Mouse (Mus musculus) erythroblast, adult 5-6 weeks (primary cell): ENCODE measurements around the gene Fads6. TPM values are rescaled to one million over a fixed set of nuclear protein-coding genes. Genes with fewer than 3 reads are reported as not detected.

Experiments
- ATAC-seq: replicated peaks from 2 replicates; pipeline ENCODE4 v1.8.0; 2016; ENCODE audit warnings: moderate number of reproducible peaks, mild to moderate bottlenecking, moderate TSS enrichment, inconsistent platforms; ENCODE audit not compliant: poor library complexity, low FRiP score, severe bottlenecking
- total RNA-seq, 2 experiments: library from RNA; stranded (forward) in 1 of 2; stranded (reverse) in 1 of 2; fragments of 150-400 nt in 1 of 2; fragments of 200-764, 138-1000 nt in 1 of 2; gene quantifications; 2 replicates each; pipeline versions ENCODE4 v1.2.3 to v1.2.4; 2015 to 2017; ENCODE audit warnings: low replicate concordance in 2 of 2

Gene Fads6
- total RNA-seq (2015; ENCODE audit: low replicate concordance) (0.21 TPM in 1 of 2 replicates, not detected in the other), total RNA-seq (2017; ENCODE audit: low replicate concordance) (0.26 and 0.84 TPM in 2 replicates)

DNA sequence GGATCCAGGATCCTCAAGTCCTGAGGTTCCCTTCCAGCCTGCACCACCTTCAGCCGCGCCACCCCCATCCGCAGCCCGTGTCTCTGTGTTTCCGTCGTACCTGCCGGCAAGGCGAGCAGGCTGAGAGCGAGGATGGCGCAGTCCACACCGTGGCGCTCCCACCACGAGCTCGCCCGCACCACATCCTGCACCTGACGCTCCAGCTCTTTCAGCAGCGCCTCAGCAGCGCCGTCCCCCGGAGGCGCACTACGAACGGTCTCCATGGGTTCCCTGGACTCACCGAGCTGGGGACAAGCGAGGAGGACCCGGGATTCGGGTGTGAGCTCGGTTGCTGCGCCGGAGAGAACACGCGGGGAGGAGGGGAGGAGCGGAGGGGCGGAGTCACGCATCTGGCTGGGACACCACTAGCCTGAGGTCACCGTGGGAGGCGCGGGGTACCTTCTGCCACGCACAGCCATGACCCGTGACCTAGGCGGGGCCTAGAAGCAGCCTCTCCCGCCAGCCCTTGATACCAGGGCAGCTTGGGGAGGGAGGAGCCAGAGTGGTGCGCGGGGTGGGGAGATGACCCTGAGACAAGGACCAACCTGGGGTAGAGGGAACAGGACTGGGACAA, at the start of gene Fads6:
Gene Fads6 (minus strand): TSS at position 450 of the 613 bp plus-strand sequence.
- 0 out of 2 replicates have a peak, but pooled peaks have one; percentile 28 for ATAC-seq

DNA sequence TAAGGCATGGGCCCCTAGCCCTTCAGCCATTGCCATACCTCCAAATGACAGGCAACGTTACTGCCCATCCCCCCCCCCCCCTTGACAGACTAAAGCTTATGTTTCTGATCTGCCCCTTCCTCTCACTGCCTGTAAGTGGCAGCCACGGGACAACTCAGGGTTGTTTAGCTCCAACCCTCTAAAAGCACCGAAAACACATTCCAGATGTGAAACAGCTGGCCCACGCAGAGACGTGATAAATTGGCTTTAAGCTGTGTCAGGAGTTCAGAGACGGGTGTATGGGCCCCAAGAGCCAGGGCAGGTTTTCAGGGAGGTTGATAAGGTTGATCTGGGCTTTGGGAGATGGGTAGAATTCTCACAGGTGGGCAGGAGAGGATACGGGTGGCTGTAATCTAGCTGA, 48.1 kb upstream of the Fads6 start:
- ATAC-seq = no peak

- ATAC-seq = no peak
Measured at GRCm38 (mm10) chr11:115344967-115345366, 47.5 kb upstream of the Fads6 start.

GRCm38 (mm10) chr11:115341866-115342265, 44.4 kb upstream of the Fads6 start:
- ATAC-seq = no peak

DNA sequence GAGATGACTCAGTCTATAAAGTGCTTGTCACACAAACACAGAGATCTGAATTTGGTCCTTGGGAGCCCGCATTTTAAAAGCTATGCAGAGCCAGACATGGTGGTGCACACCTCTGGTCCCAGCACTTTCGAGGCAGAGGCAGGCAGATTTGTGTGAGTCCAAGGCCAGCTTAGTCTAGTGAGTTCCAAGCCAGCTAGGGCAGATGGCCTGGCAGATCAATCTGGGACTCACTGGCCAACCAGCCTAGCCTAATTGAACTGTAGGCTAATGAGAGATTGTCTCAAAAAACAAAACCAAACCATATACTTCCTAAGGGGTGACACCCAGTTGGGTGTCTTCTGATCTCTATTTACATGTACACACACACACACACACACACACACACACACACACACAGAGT, 43.8 kb upstream of the Fads6 start:
- ATAC-seq = no peak

DNA sequence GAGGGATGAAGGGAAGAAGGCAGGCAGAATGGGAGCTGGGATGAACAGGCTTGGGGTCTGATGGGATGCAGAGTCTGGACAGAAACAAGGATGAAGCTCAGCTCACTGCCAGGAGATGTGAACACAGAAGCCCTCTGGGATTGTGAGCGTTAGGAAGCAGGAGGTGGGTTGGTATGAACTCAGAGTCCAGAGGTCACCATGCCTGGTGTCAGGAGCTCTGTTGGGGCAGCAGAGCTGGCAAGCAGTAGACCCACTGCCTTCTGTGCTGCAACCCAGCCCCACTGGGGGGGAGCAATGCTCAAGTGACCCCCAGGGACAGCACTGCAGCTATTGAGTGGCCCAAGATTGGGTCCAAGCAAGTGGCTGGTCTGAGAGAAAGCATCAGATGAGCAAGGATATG, 40.4 kb upstream of the Fads6 start:
- ATAC-seq = no peak

DNA sequence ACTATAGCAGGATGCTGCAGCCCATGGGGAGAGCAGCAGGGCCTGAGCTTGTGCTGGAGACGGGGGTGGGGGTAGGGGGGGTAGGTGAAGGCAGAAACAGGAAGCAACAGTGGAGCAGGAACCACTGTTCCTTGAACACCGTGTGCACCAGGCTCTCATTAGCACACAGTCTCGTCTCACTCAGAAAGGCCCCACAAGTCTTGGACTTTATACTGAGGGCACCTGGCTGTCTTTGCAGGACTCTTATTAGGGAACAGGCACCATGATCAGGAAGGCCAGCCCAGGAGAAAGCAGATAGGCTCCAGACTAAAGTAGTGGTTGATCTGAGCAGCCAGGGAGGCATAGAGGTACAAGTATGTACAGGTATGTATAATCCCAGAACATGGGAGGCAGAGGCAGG, 39.9 kb upstream of the Fads6 start:
- ATAC-seq = no peak

GRCm38 (mm10) chr11:115336115-115336514, 38.7 kb upstream of the Fads6 start:
- ATAC-seq = no peak

- ATAC-seq = no peak
Measured at GRCm38 (mm10) chr11:115335223-115335622, 37.8 kb upstream of the Fads6 start.

DNA sequence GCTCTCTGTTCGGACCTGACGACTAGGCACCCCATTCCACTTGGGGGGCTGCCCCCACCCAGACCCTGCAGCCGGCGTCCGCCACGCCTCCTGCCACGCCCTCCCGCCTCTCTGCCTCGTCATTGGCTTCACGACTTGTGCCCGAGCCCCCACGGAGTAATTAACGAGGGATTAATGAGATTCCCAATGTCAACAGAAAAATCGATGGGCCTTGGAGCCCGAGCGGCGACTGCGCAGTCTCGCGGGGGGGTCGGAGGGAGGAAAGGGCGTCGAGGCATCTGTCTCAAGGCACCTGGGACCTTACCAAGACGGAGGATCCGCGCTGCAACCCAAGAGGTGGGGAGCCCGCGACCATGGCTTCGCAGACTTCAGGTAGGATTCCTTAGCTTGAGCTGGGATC, 37.1 kb upstream of the Fads6 start, which contains the start of gene Otop3:
Gene Otop3 (plus strand): TSS at position 201 of the 400 bp plus-strand sequence.
- ATAC-seq = no peak

DNA sequence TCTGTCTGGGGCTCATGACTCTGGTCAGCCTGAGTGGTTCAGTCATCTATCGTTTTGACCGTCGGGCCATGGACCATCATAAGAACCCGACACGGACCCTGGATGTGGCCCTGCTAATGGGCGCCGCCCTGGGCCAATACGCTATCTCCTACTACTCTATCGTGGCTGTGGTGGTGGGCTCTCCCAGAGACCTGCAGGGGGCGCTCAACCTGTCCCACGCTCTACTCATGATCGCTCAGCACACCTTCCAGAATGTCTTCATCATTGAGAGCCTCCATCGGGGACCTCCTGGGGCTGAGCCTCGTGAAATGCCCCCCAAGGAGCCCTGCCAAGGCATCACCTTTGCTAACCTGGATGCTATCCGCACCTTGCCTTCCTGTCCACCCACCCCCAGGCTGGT, 31.9 kb upstream of the Fads6 start:
- ATAC-seq = no peak

GRCm38 (mm10) chr11:115326730-115327129, 29.3 kb upstream of the Fads6 start:
- no peak for ATAC-seq

GRCm38 (mm10) chr11:115323354-115323753, 25.9 kb upstream of the Fads6 start:
- ATAC-seq = no peak

DNA sequence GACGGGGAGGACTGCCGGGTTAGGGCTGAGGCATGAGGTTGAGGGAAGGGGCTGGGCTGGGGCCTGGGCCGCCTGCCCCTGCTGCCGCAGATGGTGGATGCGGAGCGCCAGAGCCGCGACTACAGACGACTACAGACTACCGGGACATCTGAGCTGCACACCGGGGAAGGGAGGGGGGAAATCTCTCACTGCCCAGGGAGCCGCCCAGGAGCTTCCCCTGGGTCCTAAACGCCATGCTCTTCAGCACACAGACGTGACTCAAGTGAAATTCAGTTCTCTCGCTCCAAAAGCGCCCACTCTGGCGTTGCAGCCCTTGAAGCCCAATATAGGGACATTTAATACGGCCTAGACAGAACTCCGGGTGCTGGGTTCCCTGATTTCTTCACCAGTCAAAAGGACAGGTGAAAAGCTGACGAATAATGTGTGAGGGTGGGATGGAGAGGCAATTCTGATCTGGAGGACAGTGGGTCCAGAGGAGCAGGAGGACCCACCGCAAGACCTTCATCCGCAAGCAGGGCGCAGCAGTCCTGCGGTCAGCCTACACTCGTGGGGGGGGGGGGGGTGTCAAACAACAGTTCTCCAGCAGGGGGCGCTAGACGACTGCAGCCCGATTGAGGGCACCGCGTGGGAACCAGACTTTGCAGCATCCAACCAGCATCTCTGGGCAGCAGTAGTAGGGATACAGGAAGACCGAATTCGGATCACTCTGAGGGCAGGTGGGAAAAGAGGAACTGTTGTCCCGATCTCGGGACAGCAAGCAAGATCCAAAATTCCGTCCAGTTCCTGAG, 24.6 kb upstream of the Fads6 start, which contains the start of gene Ush1g:
Gene Ush1g (minus strand): TSS at position 136 of the 788 bp plus-strand sequence.
- ATAC-seq = peak; percentile 45; the same call in 1 of the 2 replicates

- ATAC-seq = no peak
Measured at GRCm38 (mm10) chr11:115319704-115320383, 22.4 kb upstream of the Fads6 start.

DNA sequence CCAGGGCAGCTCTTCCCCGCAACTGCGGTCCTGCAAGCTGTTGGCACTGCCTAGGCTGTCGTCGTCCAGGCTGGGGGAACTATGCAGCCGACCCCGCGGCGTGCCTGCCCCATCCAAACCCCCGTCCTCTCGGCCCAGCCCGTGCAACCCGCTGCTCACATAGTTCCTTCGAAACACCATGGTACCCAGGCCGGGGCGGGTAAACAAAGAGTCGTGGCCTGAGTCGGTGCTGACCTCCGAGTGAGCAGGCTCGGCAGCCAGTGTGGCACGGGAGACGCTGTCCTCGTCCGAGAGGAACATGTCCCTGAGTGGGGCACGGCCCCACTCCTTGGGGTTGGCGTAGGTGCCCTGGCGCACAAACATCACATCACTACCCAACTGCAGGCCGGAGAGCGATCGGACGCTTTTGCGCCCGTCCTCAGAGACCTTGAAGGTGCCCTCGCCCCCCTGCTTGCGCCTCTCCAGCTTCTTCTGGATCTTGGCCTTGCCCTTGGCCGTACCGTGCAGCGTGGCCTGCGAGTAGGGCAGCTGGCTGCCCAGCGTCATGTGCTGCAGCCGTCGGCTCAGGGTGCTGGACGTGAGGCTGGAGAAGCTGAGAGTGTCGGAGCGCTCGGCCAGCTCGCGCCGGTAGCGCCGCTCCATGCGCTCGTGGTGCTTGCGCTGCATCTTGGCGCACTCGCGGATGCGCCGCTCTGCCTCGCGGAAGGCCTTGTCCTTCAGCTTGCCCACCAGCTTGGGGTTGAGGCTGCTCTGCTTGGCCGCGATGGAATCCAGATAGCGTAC, 21.0 kb upstream of the Fads6 start:
- ATAC-seq = no peak

DNA sequence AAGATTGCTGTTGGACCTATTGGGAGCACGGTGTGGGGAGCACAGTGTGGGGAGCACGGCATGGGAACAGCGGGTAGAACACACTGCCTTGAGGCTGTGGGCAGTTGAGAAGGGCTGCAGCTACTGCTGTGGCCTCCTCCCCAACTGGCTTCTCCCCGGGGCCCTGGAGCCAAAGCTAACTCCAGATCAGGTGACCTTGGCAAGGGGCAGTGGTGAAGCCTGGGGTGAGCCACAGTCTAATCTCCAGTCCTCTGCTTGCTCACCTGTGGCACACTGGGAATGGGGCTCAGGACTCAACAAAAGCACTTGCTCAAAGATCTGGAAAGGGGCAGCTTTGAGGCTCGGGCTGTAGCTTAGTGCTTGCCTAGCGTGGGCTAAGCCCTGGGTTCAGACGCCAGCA, 19.7 kb upstream of the Fads6 start:
- no peak for ATAC-seq

GRCm38 (mm10) chr11:115314249-115314648, 16.8 kb upstream of the Fads6 start:
- no peak for ATAC-seq

DNA sequence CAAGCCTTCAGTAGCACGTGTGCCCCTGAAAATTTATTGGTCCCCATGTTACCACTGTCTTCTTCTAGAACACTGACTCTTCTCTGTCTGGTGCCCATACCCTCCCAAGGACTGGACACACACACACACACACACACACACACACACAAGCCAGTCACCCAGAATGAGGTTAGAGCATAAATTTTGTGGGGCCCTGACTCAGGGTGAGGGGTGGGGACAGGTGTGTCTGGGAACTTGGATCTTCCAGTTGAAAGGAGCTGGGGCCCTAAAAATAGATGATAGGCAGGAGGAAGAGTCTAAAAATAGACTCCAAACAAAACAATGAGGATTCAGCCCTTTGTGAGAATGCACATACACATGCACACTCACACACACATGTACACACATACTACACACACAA, 11.3 kb upstream of the Fads6 start:
- ATAC-seq = no peak

GRCm38 (mm10) chr11:115306863-115307262, 9.4 kb upstream of the Fads6 start, which contains the start of gene Otop2:
Gene Otop2, plus strand, starts transcription at chr11:115307163.
- ATAC-seq = no peak
